Mouse (Mus musculus) left cerebral cortex, adult 8-10 months (tissue): ENCODE measurements around the gene Il20ra. TPM values are rescaled to one million over a fixed set of nuclear protein-coding genes. Genes with fewer than 3 reads are reported as not detected.

Source experiments
- DNase-seq, 2 experiments: peaks; one replicate each; pipeline ENCODE4 v3.0.0; 2022; ENCODE audit warnings: low spot score in 2 of 2
- total RNA-seq, 4 experiments: library from RNA; stranded (reverse); gene quantifications; 2 replicates each; pipeline ENCODE4 v1.2.4; 2022

The Il20ra gene
- total RNA-seq, 4 experiments from 2014 or later: 0.17 to 0.63 (median 0.54) TPM

DNA sequence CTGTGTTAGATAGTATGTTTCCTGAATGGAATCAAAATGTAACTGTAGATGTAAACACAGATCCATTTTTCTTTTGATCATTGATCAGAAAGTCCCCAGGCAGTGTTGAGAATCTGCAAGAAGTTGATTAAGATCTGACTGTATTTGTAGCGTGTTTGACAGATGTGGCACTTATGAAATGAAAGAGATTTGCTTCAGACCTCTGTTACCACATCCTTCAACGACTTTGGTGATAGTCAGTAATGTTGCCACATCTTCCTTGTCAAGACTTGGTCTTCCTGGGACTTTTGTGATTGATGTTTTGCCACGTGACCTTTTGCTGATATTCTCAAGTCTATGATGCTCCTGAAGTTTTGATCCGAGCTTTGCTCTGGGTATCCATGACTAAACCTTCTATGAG lies 35.3 kb downstream of the Il20ra start:
- DNase-seq: no peak

- no peak for DNase-seq
Measured at GRCm38 (mm10) chr10:19765459-19765858, 53.1 kb downstream of the Il20ra start.

DNA sequence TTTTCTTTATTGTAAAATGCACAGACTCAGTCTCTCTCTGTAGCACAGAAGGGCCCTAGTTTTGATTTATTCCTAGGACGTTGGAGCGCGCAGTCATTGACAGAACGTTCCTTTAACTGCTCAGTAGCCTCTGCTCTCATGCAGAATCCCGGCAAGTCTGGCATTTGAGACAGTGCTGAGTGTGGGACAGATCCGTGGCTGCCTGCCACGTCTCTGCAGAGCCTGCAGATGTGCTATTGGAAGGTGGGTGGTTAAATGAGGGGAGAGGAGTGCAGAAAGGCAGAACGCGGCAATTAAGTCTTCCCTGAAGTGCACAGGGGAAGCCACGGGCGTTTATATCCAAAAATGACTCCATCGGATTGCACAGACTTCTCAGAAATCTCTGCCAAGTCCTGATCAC lies 66.7 kb downstream of the Il20ra start:
- peak; percentile 20 to 29 for DNase-seq

DNA sequence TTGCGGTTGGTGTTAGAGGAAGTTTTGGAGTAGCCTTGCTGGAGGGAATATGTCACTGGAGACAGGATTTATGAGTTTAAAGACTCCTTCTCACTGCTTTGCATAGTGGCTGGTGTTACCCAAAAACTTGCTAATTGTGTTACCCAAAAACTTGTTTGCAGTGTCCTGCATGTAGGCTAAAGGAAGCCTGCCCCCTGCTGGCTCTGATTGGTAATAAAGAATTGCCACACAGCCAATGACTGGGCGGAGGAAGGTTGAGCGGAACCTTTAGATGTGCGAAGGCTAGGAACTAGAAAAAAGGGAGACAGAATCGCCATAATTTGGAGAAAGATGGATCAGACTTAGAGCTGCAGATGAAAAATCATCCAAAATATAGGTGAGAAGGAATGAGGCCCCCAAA lies 69.0 kb downstream of the Il20ra start:
- DNase-seq: no peak

- no peak for DNase-seq
Measured at GRCm38 (mm10) chr10:19794996-19795395, 82.6 kb downstream of the Il20ra start.

DNA sequence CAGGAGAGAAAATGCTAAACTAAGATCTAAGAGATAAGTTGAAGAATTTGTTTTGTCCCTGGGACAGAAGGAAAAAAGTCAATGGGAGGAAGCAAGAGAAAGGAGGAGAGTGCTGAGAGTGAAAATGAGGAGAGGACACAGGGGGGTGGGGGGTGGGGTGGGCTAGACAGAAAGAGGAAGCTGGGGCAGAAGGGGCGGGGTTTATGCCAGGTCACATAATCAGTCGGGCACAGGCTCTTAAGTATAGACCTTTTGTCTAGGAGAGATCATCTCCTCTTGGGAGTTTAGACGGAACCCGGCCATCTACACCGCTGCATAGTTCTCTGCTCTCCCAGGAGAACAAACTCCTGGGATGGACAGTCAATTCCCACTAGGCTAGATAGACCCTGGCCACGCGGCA lies 90.6 kb downstream of the Il20ra start:
- DNase-seq: no peak

DNA sequence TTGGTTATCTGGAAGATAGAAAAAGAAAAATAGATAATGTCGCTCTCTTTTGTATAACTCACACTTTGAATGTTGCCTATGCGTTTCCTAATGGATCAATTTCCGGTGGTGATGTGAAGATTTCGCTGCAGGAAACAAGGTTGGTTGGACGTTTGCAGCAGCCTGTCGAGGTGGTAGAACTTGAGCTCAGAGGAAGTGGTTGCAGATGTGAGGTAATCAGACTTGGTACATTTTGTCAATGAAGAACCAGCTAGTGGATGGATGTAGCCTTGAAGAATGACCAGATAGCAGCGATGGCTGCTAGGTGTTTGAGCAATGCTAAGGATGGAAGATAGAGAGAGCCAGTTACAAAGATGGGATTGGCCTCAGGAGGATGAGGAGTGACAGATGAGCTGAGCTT lies 92.4 kb downstream of the Il20ra start:
- DNase-seq: no peak

Other genes starting within 250 kb of the Il20ra start
- 10 to 100 TPM; 20.3 to 25.8 (median 23.9) TPM for gene Ifngr1, start 120.6 kb upstream of the Il20ra start, total RNA-seq
- not detected for gene Il22ra2, start 90.6 kb upstream of the Il20ra start, total RNA-seq
- gene Slc35d3, start 138.9 kb downstream of the Il20ra start, total RNA-seq: 10 to 100 TPM in 1 of 4 experiments, 1 to 10 TPM in 3; 6.7 to 10.3 (median 7.8) TPM
- 10 to 100 TPM; 24.3 to 28.5 (median 26.6) TPM for gene Pex7, start 195.1 kb downstream of the Il20ra start, total RNA-seq
- 10 to 100 TPM; 44.2 to 58.0 (median 49.3) TPM for gene Map3k5, start 221.9 kb downstream of the Il20ra start, total RNA-seq